Mouse (Mus musculus): Measurements from ENCODE around the gene Olfr1043.
"Not testable (repeated sequence)": the region's sequence is repeated elsewhere in the genome, so short reads cannot be mapped to it uniquely, and the experiment has no call there.

Gene Olfr1043

GRCm38 (mm10) chr2:86167422-86167821, at the start of gene Olfr1043:
Olfr1043 (minus strand) TSS chr2:86167522.
- no peak for DNase-seq (ENCODE audit: low spot score)

- DNase-seq (ENCODE audit: low spot score): no peak
Measured at GRCm38 (mm10) chr2:86202909-86203308, 35.6 kb upstream of the Olfr1043 start, which contains the start of gene Olfr1045. Olfr1045 (minus strand) TSS chr2:86203009.

GRCm38 (mm10) chr2:86195863-86196262, 28.5 kb upstream of the Olfr1043 start:
- DNase-seq (ENCODE audit: low spot score): no peak

DNA sequence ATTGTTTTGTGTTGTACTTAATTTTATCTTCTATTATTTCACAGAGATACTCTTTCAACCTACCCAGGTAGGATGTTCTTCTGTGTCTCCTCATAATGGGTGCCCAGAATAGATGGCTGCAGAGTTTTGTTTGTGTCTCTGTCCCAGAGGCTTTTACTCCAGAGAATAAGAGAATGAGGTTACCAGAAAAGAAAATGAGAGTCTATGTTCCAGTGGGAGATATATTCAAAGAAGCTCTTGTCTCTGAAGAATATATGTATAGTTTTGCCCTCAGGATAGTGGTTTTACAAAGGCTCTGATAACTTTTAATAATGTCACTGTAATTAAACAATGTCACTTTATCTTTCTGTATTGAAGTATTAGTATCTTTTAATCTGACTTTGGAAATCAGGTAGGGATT, 18.3 kb upstream of the Olfr1043 start, which contains the start of gene Olfr52:
Gene Olfr52, minus strand, starts transcription at position 101 of the 400 bp plus-strand sequence.
- no peak for DNase-seq (ENCODE audit: low spot score)

GRCm38 (mm10) chr2:86179950-86180349, 12.6 kb upstream of the Olfr1043 start:
- DNase-seq (ENCODE audit: low spot score): no peak

GRCm38 (mm10) chr2:86177720-86178119, 10.4 kb upstream of the Olfr1043 start, which contains the start of gene Olfr1044:
Olfr1044 (minus strand) TSS chr2:86177820.
- DNase-seq (ENCODE audit: low spot score): no peak

GRCm38 (mm10) chr2:86175422-86175821, 8.1 kb upstream of the Olfr1043 start:
- DNase-seq (ENCODE audit: low spot score): not testable (repeated sequence)

GRCm38 (mm10) chr2:86161738-86162137, 5.6 kb downstream of the Olfr1043 start, which contains the start of gene Olfr1042:
Olfr1042 (minus strand) TSS chr2:86161838.
- no peak for DNase-seq (ENCODE audit: low spot score)

GRCm38 (mm10) chr2:86146632-86147031, 20.7 kb downstream of the Olfr1043 start, which contains the start of gene Olfr1040:
Olfr1040 (minus strand) TSS chr2:86146732.
- DNase-seq (ENCODE audit: low spot score): no peak

GRCm38 (mm10) chr2:86135828-86136227, 31.5 kb downstream of the Olfr1043 start, which contains the start of gene Olfr1039:
Olfr1039 (minus strand) TSS chr2:86135928.
- no peak for DNase-seq (ENCODE audit: low spot score)
